8 mouse cellular contexts compared by ENCODE assay signal in genomic region chr17:50509251-50510104, GRCm38 (mm10). TPM values are rescaled to one million over a fixed set of nuclear protein-coding genes. Genes with fewer than 3 reads are reported as not detected.
A peak's percentile ranks its signal among the peaks of the same experiment; 100 is the strongest.
DNase-seq lines count a peak whose midpoint lies in the region; ATAC-seq and TF ChIP-seq lines count a peak whose summit lies in the region.

Plcl2 (plus strand) TSS chr17:50509403.

- H3K27me3 ChIP-seq in C2C12 (ENCODE audit: control insufficient read depth, insufficient read depth, insufficient read length) = no peaks in the 10 kb centered on the region
- H3K27me3 ChIP-seq in erythroblast, embryonic 14.5 days (ENCODE audit: control insufficient read depth) = peaks cover 28% of the 10 kb centered on the region
- no peaks in the 10 kb centered on the region for H3K27me3 ChIP-seq in heart, embryonic 13.5 days (replicated peaks)
- 0 out of 2 replicates have a peak, but pooled peaks cover 3% of the 10 kb centered on the region for H3K27me3 ChIP-seq in kidney, postnatal 0 days (ENCODE audit: insufficient read depth, low read length)
- peaks cover 13% of the 10 kb centered on the region for H3K27me3 ChIP-seq in liver, embryonic 13.5 days
- H3K27me3 ChIP-seq in splenic B cell, adult 2 months (ENCODE audit: control insufficient read depth, insufficient read depth, low read length, poor library complexity, severe bottlenecking) = no peaks in the 10 kb centered on the region

- DNase-seq in kidney, postnatal 0 days (ENCODE audit: low spot score) = peak; percentile 51
- DNase-seq in liver, embryonic 13.5 days = peak; percentile 24
- peak; percentile 78 for DNase-seq in naive thymus-derived CD4-positive, alpha-beta T cell, adult 2 months (ENCODE audit: low read depth)
- peak; percentile 75 for DNase-seq in splenic B cell, adult 2 months (ENCODE audit: low read depth, low spot score)

- H3K9me3 ChIP-seq in erythroblast, embryonic 14.5 days (ENCODE audit: control insufficient read depth, low read length) = no peaks in the 10 kb centered on the region
- no peaks in the 10 kb centered on the region for H3K9me3 ChIP-seq in heart, embryonic 13.5 days
- H3K9me3 ChIP-seq in kidney, postnatal 0 days (replicated peaks; ENCODE audit: low read length) = no peaks in the 10 kb centered on the region
- H3K9me3 ChIP-seq in liver, embryonic 13.5 days (replicated peaks) = no peaks in the 10 kb centered on the region

- no peaks in the 10 kb centered on the region for H3K79me3 ChIP-seq in C2C12 (ENCODE audit: low read depth)

- ATAC-seq in heart, embryonic 13.5 days (ENCODE audit: extremely low read depth, insufficient number of reproducible peaks, low FRiP score, low TSS enrichment) = peak; percentile 24; the same call in 1 of the 2 replicates
- ATAC-seq in kidney, postnatal 0 days (replicated peaks; ENCODE audit: low FRiP score, low read depth) = peak; percentile 55
- peak; percentile 57 for ATAC-seq in liver, embryonic 13.5 days (ENCODE audit: low read depth)

- H3K9ac ChIP-seq in heart, embryonic 13.5 days = peak within 1 kb of the TSS; percentile 93
- H3K9ac ChIP-seq in kidney, postnatal 0 days (ENCODE audit: low read depth, low read length) = peak within 1 kb of the TSS; percentile 79
- peak within 1 kb of the TSS; percentile 82 for H3K9ac ChIP-seq in liver, embryonic 13.5 days

- TF ChIP-seq POLR2A in bone marrow macrophage, adult 2 months (IDR thresholded peaks at IDR 0.05; ENCODE audit: borderline replicate concordance, low read depth, low read length) = no peak

- H3ac ChIP-seq in C2C12 (ENCODE audit: control insufficient read depth, insufficient read length, low read depth) = peak within 1 kb of the TSS; percentile 91

- no peak for TF ChIP-seq CTCF in C2C12 (IDR thresholded peaks at IDR 0.05; ENCODE audit: control insufficient read depth, insufficient read depth, insufficient read length)
- TF ChIP-seq CTCF in bone marrow macrophage, adult 2 months (IDR thresholded peaks at IDR 0.05; ENCODE audit: low read depth, low read length) = no peak
- TF ChIP-seq CTCF in kidney, postnatal 0 days (IDR thresholded peaks at IDR 0.05; ENCODE audit: low read depth) = 0 out of 2 replicates have a peak, but pooled peaks have one; percentile 4

- H3K4me3 ChIP-seq in C2C12 (ENCODE audit: insufficient read depth, poor library complexity, severe bottlenecking) = peak within 1 kb of the TSS; percentile 56
- peak within 1 kb of the TSS; percentile 66 for H3K4me3 ChIP-seq in bone marrow macrophage, adult 2 months (ENCODE audit: insufficient read depth, low read length)
- peak within 1 kb of the TSS; percentile 82 for H3K4me3 ChIP-seq in erythroblast, embryonic 14.5 days (replicated peaks)
- peak within 1 kb of the TSS; percentile 93 for H3K4me3 ChIP-seq in heart, embryonic 13.5 days
- peak within 1 kb of the TSS; percentile 92 for H3K4me3 ChIP-seq in kidney, postnatal 0 days (replicated peaks; ENCODE audit: low read depth, low read length)
- H3K4me3 ChIP-seq in liver, embryonic 13.5 days (replicated peaks) = peak within 1 kb of the TSS; percentile 79

- H3K36me3 ChIP-seq in C2C12 (ENCODE audit: control insufficient read depth, insufficient read depth) = no peaks in the 10 kb centered on the region
- H3K36me3 ChIP-seq in erythroblast, embryonic 14.5 days (ENCODE audit: control insufficient read depth) = no peaks in the 10 kb centered on the region; the same call in 1 of the 2 replicates
- H3K36me3 ChIP-seq in heart, embryonic 13.5 days = no peaks in the 10 kb centered on the region
- no peaks in the 10 kb centered on the region for H3K36me3 ChIP-seq in kidney, postnatal 0 days (ENCODE audit: insufficient read depth, low read length)
- H3K36me3 ChIP-seq in liver, embryonic 13.5 days = no peaks in the 10 kb centered on the region
- H3K36me3 ChIP-seq in splenic B cell, adult 2 months (ENCODE audit: control insufficient read depth, insufficient read depth, low read length, poor library complexity, severe bottlenecking) = peaks cover 3% of the 10 kb centered on the region; the same call in 1 of the 2 replicates

- H3K4me2 ChIP-seq in heart, embryonic 13.5 days = peak within 1 kb of the TSS; percentile 77
- peak within 1 kb of the TSS; percentile 77 for H3K4me2 ChIP-seq in kidney, postnatal 0 days (ENCODE audit: low read length)
- peak within 1 kb of the TSS; percentile 88 for H3K4me2 ChIP-seq in liver, embryonic 13.5 days

- 1% methylated on average over 79 of the region's 95 CpGs for WGBS in heart, embryonic 13.5 days
- WGBS in kidney, postnatal 0 days = under 1% methylated on average over 80 of the region's 95 CpGs
- WGBS in liver, embryonic 13.5 days (ENCODE audit: insufficient replicate concordance) = under 1% methylated on average over 92 of the region's 95 CpGs

- peak within 1 kb of the TSS; percentile 62 for H3K27ac ChIP-seq in bone marrow macrophage, adult 2 months (ENCODE audit: insufficient read depth, low read depth, low read length)
- H3K27ac ChIP-seq in heart, embryonic 13.5 days (replicated peaks) = peak within 1 kb of the TSS; percentile 80
- H3K27ac ChIP-seq in kidney, postnatal 0 days = peak within 1 kb of the TSS; percentile 70
- H3K27ac ChIP-seq in liver, embryonic 13.5 days = peak within 1 kb of the TSS; percentile 31; the same call in 1 of the 2 replicates

- H3K79me2 ChIP-seq in C2C12 (ENCODE audit: control insufficient read depth, insufficient read depth) = peaks cover 10% of the 10 kb centered on the region

- H3K4me1 ChIP-seq in bone marrow macrophage, adult 2 months (ENCODE audit: control insufficient read depth, insufficient read depth, low read length) = peaks cover 15% of the 10 kb centered on the region
- H3K4me1 ChIP-seq in erythroblast, embryonic 14.5 days (ENCODE audit: control insufficient read depth) = peaks cover 28% of the 10 kb centered on the region
- peaks cover 17% of the 10 kb centered on the region for H3K4me1 ChIP-seq in heart, embryonic 13.5 days
- no peaks in the 10 kb centered on the region for H3K4me1 ChIP-seq in kidney, postnatal 0 days (replicated peaks; ENCODE audit: insufficient read depth, low read length)
- H3K4me1 ChIP-seq in liver, embryonic 13.5 days (replicated peaks) = peaks cover 30% of the 10 kb centered on the region

TF ChIP-seq in C2C12, 6 proteins besides CTCF, POLR2A, EP300 and RAD21:
- TF ChIP-seq MAX (IDR thresholded peaks at IDR 0.05) (no peak), CEBPB (IDR thresholded peaks at IDR 0.05; ENCODE audit: low read depth) (no peak), MYOD1 (IDR thresholded peaks at IDR 0.05; ENCODE audit: control insufficient read depth, insufficient read length, low read depth) (no peak), FOSL1 (IDR thresholded peaks at IDR 0.05; ENCODE audit: insufficient read depth, low read length, poor library complexity, severe bottlenecking) (no peak), MYOG (IDR thresholded peaks at IDR 0.05; ENCODE audit: control insufficient read depth, extremely low read depth, insufficient read length) (no peak), USF1 (IDR thresholded peaks at IDR 0.05; ENCODE audit: low read depth) (no peak)
TF ChIP-seq in C2C12: peak in this region for 0.

RNA-seq across cellular contexts. Expression of gene Plcl2, which starts in this region (rescaled TPM):
- 4.3 TPM for polyA plus RNA-seq in C2C12 (2012; fragmentation: generic; extraction: Trizol)
- polyA plus RNA-seq in bone marrow macrophage, adult 2 months (2012; ENCODE audit: insufficient read depth, insufficient read length, missing spikeins) = 29.9 and 30.9 TPM in 2 replicates
- 0.24 and 0.33 TPM in 2 replicates for polyA plus RNA-seq in erythroblast, embryonic 14.5 days (2012)
- 2.5 and 2.9 TPM in 2 replicates for polyA plus RNA-seq in heart, embryonic 13.5 days (2015; fragmentation: Nextera tagmentation; extraction: Ambion mirVana)
- polyA plus RNA-seq in kidney, postnatal 0 days (2015; fragmentation: Nextera tagmentation; extraction: Ambion mirVana) = 2.0 and 2.7 TPM in 2 replicates
- 1.1 and 1.4 TPM in 2 replicates for polyA plus RNA-seq in liver, embryonic 13.5 days (2015; fragmentation: Nextera tagmentation; extraction: Ambion mirVana)

Comparison
In these comparisons a context has a peak if more than half of its experiments do, and no peak if none do; other contexts are left out.
1. Peak in every context shown above with its lines: DNase-seq, ATAC-seq, H3K4me3 ChIP-seq and H3K27ac ChIP-seq.
2. DNase-seq: peak in every context shown above with its lines; median percentile 78 in naive thymus-derived CD4-positive, alpha-beta T cell, adult 2 months; 75 in splenic B cell, adult 2 months; 51 in kidney, postnatal 0 days; 24 in liver, embryonic 13.5 days.